Mouse (Mus musculus) CD8-positive naive resting alpha-beta T cell, adult 2 months (primary cell): ENCODE data around the gene Cbfa2t3.

Experiments
- DNase-seq, 2 experiments: peaks; one replicate each; pipeline ENCODE4 v3.0.0; 2022; ENCODE audit warnings: low read depth in 2 of 2, low spot score in 2 of 2

Cbfa2t3 gene

GRCm38 (mm10) chr8:122692152-122692551 is 6.8 kb downstream of the Cbfa2t3 start:
- DNase-seq = no peak

GRCm38 (mm10) chr8:122691018-122691417 is 7.9 kb downstream of the Cbfa2t3 start:
- DNase-seq = no peak

- no peak for DNase-seq
These were observed 9.6 kb downstream of the Cbfa2t3 start for GRCm38 (mm10) chr8:122689315-122689714.

- DNase-seq = no peak
These were observed 12.0 kb downstream of the Cbfa2t3 start for GRCm38 (mm10) chr8:122686879-122687278.

- DNase-seq = no peak
These were observed 13.6 kb downstream of the Cbfa2t3 start for GRCm38 (mm10) chr8:122685097-122685861.

- DNase-seq = no peak
These were observed 16.1 kb downstream of the Cbfa2t3 start for GRCm38 (mm10) chr8:122682820-122683219.

- no peak for DNase-seq
These were observed 18.7 kb downstream of the Cbfa2t3 start for GRCm38 (mm10) chr8:122680171-122680570.

GRCm38 (mm10) chr8:122679325-122679920 is 19.5 kb downstream of the Cbfa2t3 start:
- DNase-seq = no peak

- no peak for DNase-seq
These were observed 20.1 kb downstream of the Cbfa2t3 start for GRCm38 (mm10) chr8:122678896-122679210.

- peak; percentile 68 to 75 for DNase-seq
These were observed 20.6 kb downstream of the Cbfa2t3 start for GRCm38 (mm10) chr8:122678061-122678895.

GRCm38 (mm10) chr8:122677481-122678021 is 21.4 kb downstream of the Cbfa2t3 start:
- DNase-seq = no peak

- DNase-seq = no peak
These were observed 22.1 kb downstream of the Cbfa2t3 start for GRCm38 (mm10) chr8:122676621-122677480.

GRCm38 (mm10) chr8:122675596-122676420 is 23.1 kb downstream of the Cbfa2t3 start:
- DNase-seq = no peak

GRCm38 (mm10) chr8:122674999-122675398 is 23.9 kb downstream of the Cbfa2t3 start:
- no peak for DNase-seq

- DNase-seq = no peak
These were observed 24.9 kb downstream of the Cbfa2t3 start for GRCm38 (mm10) chr8:122673989-122674388.

- no peak for DNase-seq
These were observed 27.0 kb downstream of the Cbfa2t3 start for GRCm38 (mm10) chr8:122671894-122672293.

GRCm38 (mm10) chr8:122670718-122671117 is 28.2 kb downstream of the Cbfa2t3 start:
- DNase-seq = no peak

- no peak for DNase-seq
These were observed 28.9 kb downstream of the Cbfa2t3 start for GRCm38 (mm10) chr8:122670001-122670400.

GRCm38 (mm10) chr8:122669370-122669769 is 29.5 kb downstream of the Cbfa2t3 start:
- DNase-seq = no peak

- no peak for DNase-seq
These were observed 31.1 kb downstream of the Cbfa2t3 start for GRCm38 (mm10) chr8:122667854-122668253.
